Mouse (Mus musculus): ENCODE data around the gene Dtd1.

GRCm38 (mm10) chr2:144672397-144672796 is 72.7 kb downstream of the Dtd1 start:
- TF ChIP-seq POLR2A (IDR thresholded peaks at IDR 0.05; ENCODE audit: insufficient read length, low read depth) (no peak), MYOG (IDR thresholded peaks at IDR 0.05; ENCODE audit: control insufficient read depth in 1 of 3, insufficient read depth in 1 of 3, insufficient read length in 2 of 3, low read depth in 2 of 3) (no peak), POLR2AphosphoS2 (IDR thresholded peaks at IDR 0.05; ENCODE audit: insufficient read length, low read depth) (no peak), SRF (IDR thresholded peaks at IDR 0.05; ENCODE audit: control insufficient read depth, insufficient read length, low read depth) (no peak)
